Mouse (Mus musculus) embryonic facial prominence, embryonic 13.5 days (tissue): ENCODE measurements around the gene Kdm5b. TPM values are rescaled to one million over a fixed set of nuclear protein-coding genes. Genes with fewer than 3 reads are reported as not detected.
A peak's percentile ranks its signal among the peaks of the same experiment; 100 is the strongest.

ENCODE experiments used
- ATAC-seq: fragments of 200-750 bp; cut with Nextera tagmentation; 2 replicates; pipeline ENCODE4 v1.8.0; 2017; ENCODE audit warnings: low read depth; ENCODE audit not compliant: insufficient number of reproducible peaks, insufficient read depth, low FRiP score, low TSS enrichment
- H3K27ac ChIP-seq: fragments of 300-500 bp; sonication (generic); 2 replicates; pipeline ENCODE4 v1.5.1; 2015; ENCODE audit warnings: moderate library complexity, mild to moderate bottlenecking, inconsistent platforms
- H3K27me3 ChIP-seq: fragments of 300-500 bp; sonication (generic); 2 replicates; pipeline ENCODE4 v1.6.1; 2015; ENCODE audit warnings: mild to moderate bottlenecking, inconsistent platforms
- H3K36me3 ChIP-seq: fragments of 300-500 bp; sonication (generic); 2 replicates; pipeline ENCODE4 v1.6.1; 2015; ENCODE audit warnings: mild to moderate bottlenecking, inconsistent platforms
- H3K4me1 ChIP-seq: fragments of 300-500 bp; sonication (generic); 2 replicates; pipeline ENCODE4 v1.6.1; 2015; ENCODE audit warnings: inconsistent platforms
- H3K4me2 ChIP-seq: fragments of 300-500 bp; sonication (generic); 2 replicates; pipeline ENCODE4 v1.6.1; 2015; ENCODE audit warnings: moderate library complexity, mild to moderate bottlenecking, inconsistent platforms
- H3K4me3 ChIP-seq: fragments of 300-500 bp; sonication (generic); 2 replicates; pipeline ENCODE4 v1.5.1; 2015; ENCODE audit warnings: mild to moderate bottlenecking, inconsistent platforms
- H3K9ac ChIP-seq: fragments of 300-500 bp; sonication (generic); 2 replicates; pipeline ENCODE4 v1.6.1; 2015; ENCODE audit warnings: mild to moderate bottlenecking, inconsistent platforms
- H3K9me3 ChIP-seq: fragments of 300-500 bp; sonication (generic); 2 replicates; pipeline ENCODE4 v1.6.1; 2016; ENCODE audit warnings: inconsistent platforms
- WGBS: fragments of 180-500 bp; shearing (Covaris S2); methylation state at CpG from one replicate; pipeline ENCODE4 v1.1.7; 2015; ENCODE audit warnings: mixed read lengths; 5-methylcytosine and 5-hydroxymethylcytosine counted together
- polyA plus RNA-seq: library from polyadenylated mRNA; unstranded; fragments of >200 nt; fragmentation: Nextera tagmentation; extraction: Ambion mirVana; gene quantifications from 2 replicates; pipeline ENCODE4 v1.2.1, GENCODE M21; 2015

Kdm5b gene
- polyA plus RNA-seq, 1 experiment from 2014 or later = 88.9 TPM

GRCm38 (mm10) chr1:134551869-134552268, 8.1 kb upstream of the Kdm5b start:
- no peak overlapping the region for H3K9ac ChIP-seq
- H3K36me3 ChIP-seq = no peaks in the 10 kb centered on the region
- no peaks in the 10 kb centered on the region for H3K27me3 ChIP-seq
- no peak overlapping the region for H3K27ac ChIP-seq
- ATAC-seq = no peak
- H3K4me1 ChIP-seq = peaks cover 13% of the 10 kb centered on the region
- 80% methylated on average over 3 of the region's 3 CpGs for WGBS
- no peak overlapping the region for H3K4me2 ChIP-seq
- no peaks in the 10 kb centered on the region for H3K9me3 ChIP-seq
- H3K4me3 ChIP-seq = no peak overlapping the region

DNA sequence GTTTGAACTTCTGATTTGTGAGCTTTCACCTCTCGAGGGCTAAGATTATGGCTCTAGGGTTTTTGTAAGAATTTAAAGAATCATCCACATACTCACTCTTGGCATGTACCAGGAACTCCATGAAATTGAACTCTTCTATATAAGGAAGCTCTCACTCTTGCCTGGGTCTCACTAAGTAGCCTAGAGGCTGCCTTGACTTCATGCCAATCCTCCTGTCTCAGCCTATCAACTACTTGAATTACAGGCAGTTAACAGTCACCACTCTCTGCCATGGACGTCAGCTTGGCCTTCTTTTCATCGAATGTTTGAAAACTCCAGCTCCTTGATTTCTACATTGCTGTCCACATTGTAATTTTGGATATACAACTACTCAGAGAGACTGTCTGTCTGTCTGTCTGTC, 7.6 kb upstream of the Kdm5b start:
- 55% methylated on average over 3 of the region's 3 CpGs for WGBS
- H3K9ac ChIP-seq = no peak overlapping the region
- peaks cover 17% of the 10 kb centered on the region for H3K4me1 ChIP-seq
- no peak for ATAC-seq
- no peak overlapping the region for H3K27ac ChIP-seq
- no peak overlapping the region for H3K4me2 ChIP-seq
- H3K27me3 ChIP-seq = no peaks in the 10 kb centered on the region
- no peak overlapping the region for H3K4me3 ChIP-seq
- H3K9me3 ChIP-seq = no peaks in the 10 kb centered on the region
- no peaks in the 10 kb centered on the region for H3K36me3 ChIP-seq

- Histone ChIP-seq H3K4me3 (peak overlapping the region; percentile 65; the same call in 1 of the 2 replicates), H3K4me2 (peak overlapping the region; percentile 71), H3K36me3 (no peaks in the 10 kb centered on the region), H3K4me1 (peaks cover 21% of the 10 kb centered on the region), H3K27ac (peak overlapping the region; percentile 96), H3K9ac (peak overlapping the region; percentile 87; the same call in 1 of the 2 replicates), H3K9me3 (no peaks in the 10 kb centered on the region), H3K27me3 (no peaks in the 10 kb centered on the region)
- 0 out of 2 replicates have a peak, but pooled peaks have one; percentile 9 for ATAC-seq
- 24% methylated on average over 13 of the region's 13 CpGs for WGBS
Observed at GRCm38 (mm10) chr1:134555240-134555870, 4.6 kb upstream of the Kdm5b start.

DNA sequence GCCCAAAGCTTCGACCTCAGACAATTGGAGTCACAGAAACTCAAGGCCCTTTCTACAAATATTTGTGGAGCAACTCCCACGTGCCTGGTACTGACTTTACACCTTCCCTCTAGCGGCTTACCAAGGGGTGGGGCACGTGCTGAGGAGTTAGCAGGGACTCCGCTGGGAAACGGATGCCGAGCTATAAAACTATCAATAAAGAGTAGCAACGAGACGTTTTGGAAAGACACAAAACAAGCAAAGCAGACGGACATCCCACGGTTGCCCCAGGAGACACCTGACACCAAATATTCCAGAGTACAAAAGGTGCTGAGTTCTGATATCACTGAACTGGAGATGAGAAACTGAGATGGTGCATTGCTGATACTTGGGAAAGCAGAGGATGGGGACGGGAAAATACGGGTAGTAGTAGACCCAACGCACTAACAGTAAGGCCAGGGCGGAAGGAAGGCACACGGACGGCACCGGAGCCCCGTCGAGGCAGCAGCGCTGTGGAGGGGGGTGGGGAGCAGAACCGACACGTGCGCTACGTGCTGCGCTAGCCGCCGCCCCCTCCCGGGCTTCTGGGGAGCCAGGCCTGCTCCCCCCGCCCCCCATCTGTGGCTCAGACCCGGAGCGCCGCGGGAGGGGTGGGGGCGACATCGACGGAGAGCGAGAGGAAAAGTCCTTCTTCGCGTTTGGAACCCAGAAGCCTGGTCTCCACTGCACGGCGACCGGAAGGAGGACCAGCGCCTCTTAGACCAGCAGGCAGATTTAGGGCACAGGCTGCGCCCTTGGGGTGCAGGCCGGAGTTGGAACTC, 3.9 kb upstream of the Kdm5b start:
- Histone ChIP-seq H3K4me3 (peak overlapping the region; percentile 65), H3K27ac (peak overlapping the region; percentile 96), H3K27me3 (no peaks in the 10 kb centered on the region), H3K36me3 (no peaks in the 10 kb centered on the region), H3K9ac (peak overlapping the region; percentile 87), H3K4me1 (peaks cover 21% of the 10 kb centered on the region), H3K9me3 (no peaks in the 10 kb centered on the region), H3K4me2 (peak overlapping the region; percentile 71)
- 1% methylated on average over 46 of the region's 46 CpGs for WGBS
- 0 out of 2 replicates have a peak, but pooled peaks have one; percentile 41 for ATAC-seq

DNA sequence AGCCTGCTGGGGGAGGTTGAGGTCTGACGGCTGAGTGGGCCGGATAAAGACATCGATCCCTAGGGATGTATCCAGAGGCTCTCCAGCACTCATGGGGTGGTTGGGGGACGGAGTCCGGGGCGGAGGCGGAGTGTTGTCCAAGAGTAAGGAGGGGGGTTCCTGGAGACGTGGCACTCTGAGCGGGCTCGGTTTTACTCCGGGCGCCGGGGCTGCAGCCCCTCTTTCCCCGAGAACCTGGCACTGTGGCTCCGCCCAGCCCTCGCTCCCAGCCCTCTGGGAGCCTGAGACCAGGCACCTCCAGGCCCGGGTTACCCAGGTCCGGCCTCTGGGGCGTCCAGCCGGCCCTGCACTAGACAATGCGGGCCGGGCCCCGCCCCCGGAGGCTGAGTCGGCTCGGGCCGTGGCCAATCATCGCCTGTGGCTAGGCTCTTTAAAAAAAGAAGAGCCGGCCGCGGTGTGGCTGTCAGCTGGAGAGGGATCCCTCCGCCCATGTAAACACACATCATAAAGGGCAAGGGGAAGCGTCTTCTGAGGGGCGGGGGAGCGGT, 3.2 kb upstream of the Kdm5b start:
- 1% methylated on average over 35 of the region's 35 CpGs for WGBS
- Histone ChIP-seq H3K36me3 (no peaks in the 10 kb centered on the region), H3K9ac (peak overlapping the region; percentile 87), H3K27me3 (no peaks in the 10 kb centered on the region), H3K4me2 (peak overlapping the region; percentile 71), H3K4me1 (peaks cover 22% of the 10 kb centered on the region), H3K9me3 (no peaks in the 10 kb centered on the region), H3K27ac (peak overlapping the region; percentile 96), H3K4me3 (peak overlapping the region; percentile 65)
- peak; percentile 91 for ATAC-seq

DNA sequence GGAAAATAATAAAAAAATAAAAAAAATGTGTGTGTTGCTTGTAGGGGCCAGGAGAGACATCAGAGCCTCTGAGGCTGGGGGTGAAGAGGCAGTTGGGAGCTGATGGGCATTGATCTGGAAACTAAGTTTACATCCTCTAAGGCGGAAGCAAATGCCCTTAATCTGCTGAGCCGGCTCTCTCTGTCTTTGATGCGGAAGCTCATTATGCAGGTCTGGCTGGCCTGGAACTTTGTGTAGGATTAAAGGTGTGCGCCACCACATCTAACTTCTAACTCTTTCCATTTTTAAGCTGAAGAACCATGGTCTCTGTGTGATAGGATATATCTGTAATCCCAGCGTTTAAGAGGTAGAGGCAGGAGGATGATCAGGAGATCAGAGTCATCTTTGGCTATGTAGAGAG, 1.5 kb upstream of the Kdm5b start:
- H3K36me3 ChIP-seq = no peaks in the 10 kb centered on the region
- no peaks in the 10 kb centered on the region for H3K9me3 ChIP-seq
- H3K4me3 ChIP-seq = no peak overlapping the region
- H3K27me3 ChIP-seq = no peaks in the 10 kb centered on the region
- 54% methylated on average over 5 of the region's 5 CpGs for WGBS
- H3K4me2 ChIP-seq = no peak overlapping the region
- H3K4me1 ChIP-seq = peaks cover 31% of the 10 kb centered on the region
- no peak overlapping the region for H3K9ac ChIP-seq
- ATAC-seq = no peak
- H3K27ac ChIP-seq = no peak overlapping the region

DNA sequence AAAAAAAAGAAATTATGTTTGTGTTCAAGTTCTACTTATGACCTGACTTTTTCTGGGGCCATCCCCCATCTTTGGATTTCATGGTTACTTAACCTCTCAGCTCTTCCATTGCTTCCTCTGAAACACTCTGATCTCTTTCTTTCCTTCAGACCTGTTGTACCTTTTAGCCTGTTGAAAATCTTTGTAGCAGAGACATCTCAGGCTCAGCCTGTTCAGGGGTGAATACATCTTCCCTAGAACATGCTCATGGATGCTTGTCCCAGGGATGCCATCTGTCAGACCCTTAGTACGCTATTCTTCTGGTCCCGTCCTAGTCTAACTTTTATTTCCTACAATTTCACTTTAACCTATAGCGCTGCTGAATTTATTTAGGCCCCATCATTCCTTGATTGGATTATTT, 745 bp upstream of the Kdm5b start:
- H3K27ac ChIP-seq = no peak overlapping the region
- no peak for ATAC-seq

GRCm38 (mm10) chr1:134560396-134560795, 425 bp downstream of the Kdm5b start:
- peak overlapping the region; percentile 95 for H3K27ac ChIP-seq
- ATAC-seq = peak; percentile 16; the same call in 1 of the 2 replicates
- H3K9ac ChIP-seq = peak overlapping the region; percentile 100
- peak overlapping the region; percentile 100 for H3K4me3 ChIP-seq
- no peaks in the 10 kb centered on the region for H3K9me3 ChIP-seq
- WGBS = under 1% methylated on average over 50 of the region's 50 CpGs
- no peaks in the 10 kb centered on the region for H3K27me3 ChIP-seq
- peaks cover 41% of the 10 kb centered on the region for H3K4me1 ChIP-seq
- H3K4me2 ChIP-seq = peak overlapping the region; percentile 61
- H3K36me3 ChIP-seq = no peaks in the 10 kb centered on the region

More for the DNA sequence above, 745 bp upstream of the Kdm5b start:
- no peaks in the 10 kb centered on the region for H3K36me3 ChIP-seq
- H3K27me3 ChIP-seq = no peaks in the 10 kb centered on the region
- peaks cover 36% of the 10 kb centered on the region for H3K4me1 ChIP-seq
- WGBS = 74% methylated on average over 3 of the region's 3 CpGs
- H3K9ac ChIP-seq = peak overlapping the region; percentile 100; the same call in 1 of the 2 replicates
- no peak overlapping the region for H3K4me3 ChIP-seq
- no peaks in the 10 kb centered on the region for H3K9me3 ChIP-seq
- no peak overlapping the region; the same call in 1 of the 2 replicates for H3K4me2 ChIP-seq

GRCm38 (mm10) chr1:134560801-134561769, 1.1 kb downstream of the Kdm5b start:
- under 1% methylated on average over 60 of the region's 76 CpGs for WGBS
- Histone ChIP-seq H3K27ac (peak overlapping the region; percentile 95), H3K4me1 (peaks cover 38% of the 10 kb centered on the region), H3K9ac (peak overlapping the region; percentile 100), H3K36me3 (no peaks in the 10 kb centered on the region), H3K4me2 (peak overlapping the region; percentile 61), H3K27me3 (no peaks in the 10 kb centered on the region), H3K4me3 (peak overlapping the region; percentile 100), H3K9me3 (no peaks in the 10 kb centered on the region)
- 0 out of 2 replicates have a peak, but pooled peaks have one; percentile 16 for ATAC-seq

DNA sequence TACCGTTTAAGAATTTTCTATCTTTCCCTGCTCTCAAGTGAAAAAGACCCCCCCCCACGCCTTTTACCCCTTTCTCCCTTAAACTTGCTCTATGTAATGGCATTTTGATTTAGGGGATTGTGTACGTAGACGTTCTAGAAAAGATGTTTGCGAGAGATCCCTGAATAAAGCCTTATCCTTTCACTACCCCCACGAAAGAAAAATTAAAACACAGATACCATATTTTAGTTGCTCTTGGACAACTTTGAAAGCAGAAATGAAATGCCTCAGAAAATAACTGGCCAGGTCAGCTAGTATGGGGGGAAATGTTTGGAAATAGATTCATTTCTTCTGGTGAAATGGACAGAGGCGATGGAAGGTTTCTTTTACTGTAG, 1.8 kb downstream of the Kdm5b start:
- Histone ChIP-seq H3K27ac (peak overlapping the region; percentile 95), H3K4me1 (peaks cover 38% of the 10 kb centered on the region), H3K36me3 (no peaks in the 10 kb centered on the region), H3K9ac (peak overlapping the region; percentile 100), H3K9me3 (no peaks in the 10 kb centered on the region), H3K27me3 (no peaks in the 10 kb centered on the region), H3K4me3 (peak overlapping the region; percentile 100), H3K4me2 (peak overlapping the region; percentile 61)
- ATAC-seq = no peak
- WGBS = 5% methylated on average over 7 of the region's 7 CpGs

DNA sequence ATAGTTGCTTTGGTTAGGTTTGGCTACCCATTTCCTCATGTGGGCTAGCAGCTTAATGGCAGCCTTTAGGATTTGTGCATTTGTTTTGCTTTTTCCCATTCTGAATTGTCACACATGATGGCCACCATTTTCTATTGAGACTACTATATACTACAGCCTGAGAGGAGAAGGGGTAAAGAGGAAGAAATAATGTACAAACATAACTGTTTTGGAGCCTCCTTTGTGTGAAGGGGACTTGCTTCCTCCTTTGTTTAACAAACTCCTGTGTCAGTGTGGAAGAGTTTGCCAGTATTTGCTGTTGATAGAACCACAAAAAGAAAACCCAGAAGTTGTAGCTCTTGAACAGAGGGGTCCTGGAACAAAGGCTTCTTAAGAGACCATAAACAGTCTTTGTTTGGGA, 2.5 kb downstream of the Kdm5b start:
- Histone ChIP-seq H3K9me3 (no peaks in the 10 kb centered on the region), H3K36me3 (no peaks in the 10 kb centered on the region), H3K4me1 (peaks cover 34% of the 10 kb centered on the region), H3K27ac (peak overlapping the region; percentile 1; the same call in 1 of the 2 replicates), H3K4me2 (peak overlapping the region; percentile 61), H3K4me3 (peak overlapping the region; percentile 100), H3K27me3 (no peaks in the 10 kb centered on the region), H3K9ac (peak overlapping the region; percentile 100)
- no peak for ATAC-seq
